Mouse (Mus musculus): ENCODE measurements around the gene Slc2a10. TPM values are rescaled to one million over a fixed set of nuclear protein-coding genes. Genes with fewer than 3 reads are reported as not detected.
"Not testable (repeated sequence)": the region's sequence is repeated elsewhere in the genome, so short reads cannot be mapped to it uniquely, and the experiment has no call there.

Slc2a10 gene
- polyA plus RNA-seq, 1 experiment from 2014 or later = 2.8 TPM

DNA sequence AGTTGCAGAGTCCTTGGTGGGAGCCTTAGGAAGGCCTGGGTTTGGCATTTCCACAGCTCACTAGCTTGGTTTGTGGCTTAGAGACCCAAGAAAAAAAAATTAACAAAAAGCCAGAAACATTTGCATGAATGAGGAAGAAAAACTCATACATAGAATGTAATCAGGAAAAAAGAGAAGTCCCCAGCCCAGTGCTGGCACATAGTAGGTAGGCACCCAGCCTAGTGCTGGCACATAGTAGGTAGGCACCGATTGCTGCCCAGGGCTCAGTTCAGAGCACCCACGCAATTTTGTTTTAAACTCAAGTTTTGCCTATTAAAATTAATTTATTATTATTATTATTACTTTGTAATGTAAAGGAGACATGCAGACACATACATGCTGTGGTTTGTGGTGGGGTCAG lies 42.1 kb downstream of the Slc2a10 start:
- Histone ChIP-seq H3K4me3 (ENCODE audit: low read depth, low read length) (no peak overlapping the region), H3K4me2 (no peak overlapping the region), H3K27me3 (ENCODE audit: control insufficient read depth, insufficient read depth, low read length) (no peaks in the 10 kb centered on the region), H3K4me1 (ENCODE audit: control insufficient read depth, insufficient read depth, low read length) (peaks cover 6% of the 10 kb centered on the region), H3K36me3 (ENCODE audit: control insufficient read depth, insufficient read depth, low read length) (no peaks in the 10 kb centered on the region), H3K9me3 (ENCODE audit: control insufficient read depth, low read length) (no peaks in the 10 kb centered on the region), H3K27ac (ENCODE audit: low read depth, low read length) (no peak overlapping the region), H3K9ac (ENCODE audit: low read length) (no peak overlapping the region)
- DNase-seq (ENCODE audit: low spot score, missing footprints) (no peak), ATAC-seq (ENCODE audit: low FRiP score) (no peak)
- 96% methylated on average over 2 of the region's 2 CpGs for WGBS

DNA sequence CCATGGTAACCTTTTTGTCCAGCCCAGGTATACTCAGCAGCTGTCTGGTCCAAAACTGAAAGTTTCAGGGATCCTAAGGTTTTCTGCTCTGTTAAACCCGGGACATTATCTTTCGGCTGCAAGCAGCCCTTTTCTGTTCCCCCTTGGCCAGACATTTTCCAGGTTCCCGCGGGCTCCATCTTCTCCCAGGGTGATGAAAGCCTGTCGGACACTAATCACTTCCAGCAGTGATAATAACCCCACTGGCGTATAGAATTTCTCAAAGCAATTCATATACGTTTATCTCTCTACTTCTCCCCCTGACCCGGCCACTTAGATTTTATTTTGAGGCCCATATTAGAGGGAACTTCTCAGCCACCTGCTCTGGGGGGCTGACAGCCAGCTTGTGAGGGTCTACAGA lies 42.8 kb downstream of the Slc2a10 start:
- peaks cover 6% of the 10 kb centered on the region for H3K4me1 ChIP-seq (ENCODE audit: control insufficient read depth, insufficient read depth, low read length)
- DNase-seq (ENCODE audit: low spot score, missing footprints) = no peak
- ATAC-seq (ENCODE audit: low FRiP score) = no peak

DNA sequence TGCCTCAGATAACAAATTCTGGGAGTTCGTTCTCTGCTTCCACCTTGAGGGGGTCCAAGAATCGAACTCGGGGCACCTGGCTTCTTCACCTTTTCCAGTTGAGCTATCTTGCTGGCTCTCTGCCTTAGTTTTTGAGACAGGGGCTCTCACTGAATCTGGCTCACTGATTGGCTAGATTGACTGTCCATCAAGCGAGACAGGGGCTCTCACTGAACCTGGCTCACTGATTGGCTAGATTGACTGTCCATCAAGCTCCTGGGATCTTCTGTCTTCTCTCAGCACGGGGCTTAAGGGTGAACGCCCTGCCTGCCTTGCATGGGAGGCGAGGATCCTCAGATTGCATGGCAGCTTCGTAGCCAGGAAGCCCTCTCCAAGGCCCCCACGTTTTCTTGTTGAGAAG lies 43.8 kb downstream of the Slc2a10 start:
- no peak overlapping the region for H3K4me3 ChIP-seq (ENCODE audit: low read depth, low read length)
- DNase-seq (ENCODE audit: low spot score, missing footprints) = no peak
- peaks cover 6% of the 10 kb centered on the region for H3K4me1 ChIP-seq (ENCODE audit: control insufficient read depth, insufficient read depth, low read length)
- H3K4me2 ChIP-seq = no peak overlapping the region
- WGBS = 53% methylated on average over 9 of the region's 9 CpGs
- H3K27ac ChIP-seq (ENCODE audit: low read depth, low read length) = no peak overlapping the region
- no peaks in the 10 kb centered on the region for H3K27me3 ChIP-seq (ENCODE audit: control insufficient read depth, insufficient read depth, low read length)
- no peak overlapping the region for H3K9ac ChIP-seq (ENCODE audit: low read length)
- ATAC-seq (ENCODE audit: low FRiP score) = no peak
- H3K9me3 ChIP-seq (ENCODE audit: control insufficient read depth, low read length) = no peaks in the 10 kb centered on the region
- H3K36me3 ChIP-seq (ENCODE audit: control insufficient read depth, insufficient read depth, low read length) = no peaks in the 10 kb centered on the region

More for the DNA sequence above, 42.8 kb downstream of the Slc2a10 start:
- Histone ChIP-seq H3K27ac (ENCODE audit: low read depth, low read length) (no peak overlapping the region), H3K27me3 (ENCODE audit: control insufficient read depth, insufficient read depth, low read length) (no peaks in the 10 kb centered on the region), H3K36me3 (ENCODE audit: control insufficient read depth, insufficient read depth, low read length) (no peaks in the 10 kb centered on the region), H3K9ac (ENCODE audit: low read length) (no peak overlapping the region), H3K4me2 (no peak overlapping the region), H3K9me3 (ENCODE audit: control insufficient read depth, low read length) (no peaks in the 10 kb centered on the region), H3K4me3 (ENCODE audit: low read depth, low read length) (no peak overlapping the region)
- 70% methylated on average over 8 of the region's 8 CpGs for WGBS

DNA sequence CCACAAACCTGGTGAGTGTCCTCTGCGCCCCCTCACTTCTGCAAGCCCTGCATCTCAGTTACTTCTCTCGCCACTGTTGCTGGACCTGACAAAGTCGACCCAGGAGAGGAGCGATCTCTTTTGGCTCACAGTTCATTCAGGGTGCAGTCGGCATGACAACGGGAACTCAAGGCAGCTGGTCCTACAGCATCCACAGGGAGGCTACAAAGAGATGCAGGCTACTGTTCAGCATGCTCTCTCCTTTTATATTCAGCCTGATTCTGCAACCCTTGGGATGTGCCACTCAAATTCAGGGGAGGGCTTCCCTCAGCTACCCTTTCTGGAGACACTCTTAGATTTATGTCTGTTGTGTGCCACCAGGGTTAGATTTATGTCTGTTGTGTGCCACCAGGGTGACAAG lies 45.0 kb downstream of the Slc2a10 start:
- Histone ChIP-seq H3K27ac (ENCODE audit: low read depth, low read length) (no peak overlapping the region), H3K4me1 (ENCODE audit: control insufficient read depth, insufficient read depth, low read length) (peaks cover 2% of the 10 kb centered on the region; the same call in 1 of the 2 replicates), H3K9me3 (ENCODE audit: control insufficient read depth, low read length) (no peaks in the 10 kb centered on the region), H3K4me2 (no peak overlapping the region), H3K4me3 (ENCODE audit: low read depth, low read length) (no peak overlapping the region), H3K27me3 (ENCODE audit: control insufficient read depth, insufficient read depth, low read length) (no peaks in the 10 kb centered on the region), H3K36me3 (ENCODE audit: control insufficient read depth, insufficient read depth, low read length) (no peaks in the 10 kb centered on the region), H3K9ac (ENCODE audit: low read length) (no peak overlapping the region)
- DNase-seq (ENCODE audit: low spot score, missing footprints) (no peak), ATAC-seq (ENCODE audit: low FRiP score) (no peak)
- WGBS = 55% methylated on average over 6 of the region's 6 CpGs

DNA sequence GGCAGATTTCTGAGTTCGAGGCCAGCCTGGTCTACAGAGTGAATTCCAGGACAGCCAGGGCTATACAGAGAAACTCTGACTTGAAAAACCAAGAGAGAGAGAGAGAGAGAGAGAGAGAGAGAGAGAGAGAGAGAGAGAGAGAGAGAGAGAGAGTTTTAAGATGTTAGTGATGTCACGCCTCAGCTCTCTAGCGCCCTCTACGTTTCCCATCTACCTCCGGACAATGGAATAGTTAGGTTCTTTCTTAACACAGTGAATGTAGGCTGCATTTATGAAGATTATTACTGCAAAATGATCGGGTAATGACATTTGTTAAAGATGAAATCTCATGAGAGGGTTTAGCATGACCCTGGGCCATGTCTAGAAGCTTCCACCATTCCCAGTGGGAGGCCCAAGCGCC lies 46.8 kb downstream of the Slc2a10 start:
- not testable (repeated sequence) for ATAC-seq (ENCODE audit: low FRiP score); H3K27ac ChIP-seq (ENCODE audit: low read depth, low read length); H3K4me1 ChIP-seq (ENCODE audit: control insufficient read depth, insufficient read depth, low read length); H3K4me2 ChIP-seq; H3K27me3 ChIP-seq (ENCODE audit: control insufficient read depth, insufficient read depth, low read length); H3K36me3 ChIP-seq (ENCODE audit: control insufficient read depth, insufficient read depth, low read length); H3K9ac ChIP-seq (ENCODE audit: low read length); H3K9me3 ChIP-seq (ENCODE audit: control insufficient read depth, low read length); DNase-seq (ENCODE audit: low spot score, missing footprints); H3K4me3 ChIP-seq (ENCODE audit: low read depth, low read length)
- 78% methylated on average over 7 of the region's 7 CpGs for WGBS

DNA sequence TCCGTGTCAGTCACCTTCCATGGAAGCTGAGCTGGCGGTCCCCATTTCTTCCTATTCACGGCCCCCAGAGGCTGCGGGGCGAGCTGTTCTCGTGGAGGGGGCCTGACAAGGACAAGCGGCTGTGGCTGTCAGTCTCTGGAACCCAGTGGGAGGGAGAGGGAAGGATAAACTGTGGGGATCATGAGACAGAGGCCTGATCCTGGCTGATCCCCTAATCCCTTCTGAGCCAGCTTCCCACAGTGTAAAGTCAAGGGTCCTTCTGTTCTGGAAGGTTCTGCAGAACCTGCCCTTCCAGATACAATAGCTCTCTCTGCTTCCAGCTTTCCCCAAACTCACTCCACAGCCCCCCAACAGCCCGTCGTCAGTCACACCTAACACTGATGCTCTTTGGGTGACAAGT lies 50.5 kb downstream of the Slc2a10 start:
- Histone ChIP-seq H3K27ac (ENCODE audit: low read depth, low read length) (no peak overlapping the region), H3K27me3 (ENCODE audit: control insufficient read depth, insufficient read depth, low read length) (no peaks in the 10 kb centered on the region), H3K9ac (ENCODE audit: low read length) (no peak overlapping the region), H3K4me1 (ENCODE audit: control insufficient read depth, insufficient read depth, low read length) (0 out of 2 replicates have a peak, but pooled peaks cover 4% of the 10 kb centered on the region), H3K9me3 (ENCODE audit: control insufficient read depth, low read length) (no peaks in the 10 kb centered on the region), H3K36me3 (ENCODE audit: control insufficient read depth, insufficient read depth, low read length) (no peaks in the 10 kb centered on the region), H3K4me2 (no peak overlapping the region), H3K4me3 (ENCODE audit: low read depth, low read length) (no peak overlapping the region)
- WGBS = 40% methylated on average over 9 of the region's 9 CpGs
- no peak for ATAC-seq (ENCODE audit: low FRiP score)
- DNase-seq (ENCODE audit: low spot score, missing footprints) = no peak

DNA sequence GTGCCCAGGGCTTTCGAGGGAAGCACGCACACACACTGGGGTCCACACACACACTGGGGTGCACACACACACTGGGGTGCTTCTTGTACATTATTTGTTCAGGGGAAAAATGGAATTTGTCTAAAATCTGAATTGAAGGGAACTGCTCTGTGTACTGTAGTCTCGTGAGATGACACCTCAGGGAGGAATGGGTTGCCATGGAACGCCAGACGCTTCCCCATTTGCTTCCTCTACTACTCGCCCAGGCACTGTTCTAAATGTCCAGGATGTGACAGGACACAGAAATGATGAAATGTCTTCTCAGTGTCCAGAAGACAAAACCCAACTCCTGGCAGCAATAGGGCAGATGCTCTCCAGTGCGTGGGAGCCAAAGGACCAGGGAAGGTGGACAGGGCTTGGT lies 53.7 kb downstream of the Slc2a10 start:
- Histone ChIP-seq H3K27me3 (ENCODE audit: control insufficient read depth, insufficient read depth, low read length) (no peaks in the 10 kb centered on the region), H3K36me3 (ENCODE audit: control insufficient read depth, insufficient read depth, low read length) (no peaks in the 10 kb centered on the region), H3K4me2 (no peak overlapping the region), H3K9ac (ENCODE audit: low read length) (no peak overlapping the region), H3K9me3 (ENCODE audit: control insufficient read depth, low read length) (no peaks in the 10 kb centered on the region), H3K4me1 (ENCODE audit: control insufficient read depth, insufficient read depth, low read length) (0 out of 2 replicates have a peak, but pooled peaks cover 4% of the 10 kb centered on the region), H3K4me3 (ENCODE audit: low read depth, low read length) (no peak overlapping the region), H3K27ac (ENCODE audit: low read depth, low read length) (no peak overlapping the region)
- ATAC-seq (ENCODE audit: low FRiP score) = no peak
- DNase-seq (ENCODE audit: low spot score, missing footprints) = no peak
- WGBS = 86% methylated on average over 7 of the region's 7 CpGs

DNA sequence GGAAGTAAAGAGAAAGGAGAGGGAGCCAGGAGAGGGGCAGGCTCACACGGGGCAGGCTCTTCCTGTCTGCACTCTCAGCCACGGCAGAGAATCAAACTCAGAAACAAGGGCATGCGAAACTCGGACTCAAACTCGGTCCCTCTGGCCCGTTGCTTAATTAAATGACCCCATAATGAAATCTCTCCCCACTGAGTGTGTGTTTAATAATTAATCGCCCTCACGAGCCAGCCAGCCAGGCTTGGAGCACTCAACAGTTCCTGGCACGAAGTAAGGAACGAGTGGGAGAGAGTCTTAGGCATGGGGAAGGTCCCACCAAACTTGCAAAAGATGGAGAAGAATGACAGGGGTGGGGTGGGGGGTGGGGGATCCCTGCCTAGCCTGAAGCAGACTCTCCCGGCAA lies 55.3 kb downstream of the Slc2a10 start:
- no peak for ATAC-seq (ENCODE audit: low FRiP score)
- Histone ChIP-seq H3K27ac (ENCODE audit: low read depth, low read length) (no peak overlapping the region), H3K36me3 (ENCODE audit: control insufficient read depth, insufficient read depth, low read length) (no peaks in the 10 kb centered on the region), H3K9me3 (ENCODE audit: control insufficient read depth, low read length) (no peaks in the 10 kb centered on the region), H3K4me2 (no peak overlapping the region), H3K4me3 (ENCODE audit: low read depth, low read length) (no peak overlapping the region), H3K27me3 (ENCODE audit: control insufficient read depth, insufficient read depth, low read length) (peaks cover 7% of the 10 kb centered on the region), H3K9ac (ENCODE audit: low read length) (no peak overlapping the region), H3K4me1 (ENCODE audit: control insufficient read depth, insufficient read depth, low read length) (peaks cover 10% of the 10 kb centered on the region)
- DNase-seq (ENCODE audit: low spot score, missing footprints) = no peak
- 78% methylated on average over 11 of the region's 11 CpGs for WGBS

DNA sequence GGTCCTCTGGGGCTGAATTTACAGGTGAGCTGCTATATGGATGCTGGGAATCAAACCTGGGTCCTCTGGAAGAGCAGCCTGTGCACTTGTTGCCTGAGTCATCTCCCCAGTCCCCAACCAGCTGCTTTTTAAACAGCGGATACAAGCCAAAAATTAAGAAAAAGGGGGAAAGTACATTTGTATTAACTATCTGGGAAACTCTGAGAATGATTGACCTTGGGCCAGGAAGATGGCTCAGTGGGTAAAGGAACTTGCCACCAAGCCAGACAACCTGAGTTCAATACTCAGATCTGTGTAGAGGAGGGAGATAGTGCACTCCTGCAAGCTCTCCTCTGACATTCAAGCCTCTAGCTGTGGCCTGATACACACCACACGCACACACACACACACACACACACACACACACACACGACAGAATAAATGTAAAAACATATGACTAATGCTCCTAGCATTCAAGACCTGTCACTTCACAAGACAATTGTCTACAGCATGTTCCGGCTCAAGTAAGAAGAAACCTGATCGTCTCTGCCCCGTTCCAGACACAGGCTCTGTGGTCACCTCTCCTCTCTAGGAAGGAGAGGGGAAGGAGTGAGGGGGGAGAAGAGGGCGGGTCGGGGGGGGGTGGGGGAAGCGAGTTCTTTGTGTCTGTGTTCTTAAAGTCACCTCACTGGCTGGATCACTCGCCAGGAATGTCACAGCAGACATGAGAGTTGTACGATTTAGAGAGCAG lies 56.1 kb downstream of the Slc2a10 start:
- no peaks in the 10 kb centered on the region for H3K9me3 ChIP-seq (ENCODE audit: control insufficient read depth, low read length)
- no peak overlapping the region for H3K4me3 ChIP-seq (ENCODE audit: low read depth, low read length)
- H3K4me2 ChIP-seq = no peak overlapping the region
- WGBS = 30% methylated on average over 9 of the region's 11 CpGs
- ATAC-seq (ENCODE audit: low FRiP score) (no peak), DNase-seq (ENCODE audit: low spot score, missing footprints) (no peak)
- no peak overlapping the region for H3K27ac ChIP-seq (ENCODE audit: low read depth, low read length)
- H3K4me1 ChIP-seq (ENCODE audit: control insufficient read depth, insufficient read depth, low read length) = peaks cover 7% of the 10 kb centered on the region
- no peaks in the 10 kb centered on the region for H3K36me3 ChIP-seq (ENCODE audit: control insufficient read depth, insufficient read depth, low read length)
- no peak overlapping the region for H3K9ac ChIP-seq (ENCODE audit: low read length)
- peaks cover 7% of the 10 kb centered on the region for H3K27me3 ChIP-seq (ENCODE audit: control insufficient read depth, insufficient read depth, low read length)
